Mouse (Mus musculus): ENCODE measurements at regions not wholly inside any gene's neighbourhood (a gene's known extent, or its start where the extent isn't known, plus 50 kb on each side); places are given as distances from the start of the nearest gene placed in this dataset.

GRCm38 (mm10) chr7:95952395-95952794 is 218.7 kb upstream of the Tenm4 start:
- no peak overlapping the region for H3K4me2 ChIP-seq (ENCODE audit: low read depth, low read length)
- H3K27ac ChIP-seq (replicated peaks; ENCODE audit: low read depth, low read length), result no peak overlapping the region
- H3K36me3 ChIP-seq (replicated peaks; ENCODE audit: control insufficient read depth, insufficient read depth, low read depth, low read length), result no peaks in the 10 kb centered on the region
- WGBS, result 87% methylated on average over 2 of the region's 2 CpGs
- no peak overlapping the region for H3K4me3 ChIP-seq (ENCODE audit: low read depth, low read length)
- ATAC-seq (replicated peaks; ENCODE audit: insufficient number of reproducible peaks, low FRiP score, low TSS enrichment, low read depth) (no peak), DNase-seq (ENCODE audit: low spot score) (no peak)
- H3K4me1 ChIP-seq (ENCODE audit: control insufficient read depth, insufficient read depth, low read length), result no peaks in the 10 kb centered on the region
- no peak overlapping the region for H3K9ac ChIP-seq (replicated peaks; ENCODE audit: low read length)
- no peaks in the 10 kb centered on the region for H3K9me3 ChIP-seq (replicated peaks; ENCODE audit: control insufficient read depth, low read length)
- no peaks in the 10 kb centered on the region for H3K27me3 ChIP-seq (ENCODE audit: control insufficient read depth, insufficient read depth, low read length)

GRCm38 (mm10) chr7:95954511-95954910 is 216.5 kb upstream of the Tenm4 start:
- Histone ChIP-seq H3K4me1 (ENCODE audit: control insufficient read depth, insufficient read depth, low read length) (no peaks in the 10 kb centered on the region), H3K36me3 (replicated peaks; ENCODE audit: control insufficient read depth, insufficient read depth, low read depth, low read length) (no peaks in the 10 kb centered on the region), H3K9me3 (replicated peaks; ENCODE audit: control insufficient read depth, low read length) (no peaks in the 10 kb centered on the region), H3K9ac (replicated peaks; ENCODE audit: low read length) (no peak overlapping the region), H3K4me3 (ENCODE audit: low read depth, low read length) (no peak overlapping the region), H3K27ac (replicated peaks; ENCODE audit: low read depth, low read length) (no peak overlapping the region), H3K4me2 (ENCODE audit: low read depth, low read length) (no peak overlapping the region), H3K27me3 (ENCODE audit: control insufficient read depth, insufficient read depth, low read length) (no peaks in the 10 kb centered on the region)
- ATAC-seq (replicated peaks; ENCODE audit: insufficient number of reproducible peaks, low FRiP score, low TSS enrichment, low read depth) (no peak), DNase-seq (ENCODE audit: low spot score) (no peak)
- WGBS, result 94% methylated on average over 2 of the region's 2 CpGs

- Histone ChIP-seq H3K4me1 (ENCODE audit: control insufficient read depth, insufficient read depth, low read length) (no peaks in the 10 kb centered on the region), H3K9me3 (replicated peaks; ENCODE audit: control insufficient read depth, low read length) (no peaks in the 10 kb centered on the region)
Observed at GRCm38 (mm10) chr7:95955119-95955518, 215.9 kb upstream of the Tenm4 start.

GRCm38 (mm10) chr7:95959068-95959467 is 212.0 kb upstream of the Tenm4 start:
- 0 out of 2 replicates have a peak, but pooled peaks have one; percentile 62 for ATAC-seq (replicated peaks; ENCODE audit: insufficient number of reproducible peaks, low FRiP score, low TSS enrichment, low read depth)
- no peaks in the 10 kb centered on the region for H3K4me1 ChIP-seq (ENCODE audit: control insufficient read depth, insufficient read depth, low read length)

More at GRCm38 (mm10) chr7:95955119-95955518, 215.9 kb upstream of the Tenm4 start:
- DNase-seq (ENCODE audit: low spot score) (no peak), ATAC-seq (replicated peaks; ENCODE audit: insufficient number of reproducible peaks, low FRiP score, low TSS enrichment, low read depth) (no peak)
- Histone ChIP-seq H3K27ac (replicated peaks; ENCODE audit: low read depth, low read length) (no peak overlapping the region), H3K36me3 (replicated peaks; ENCODE audit: control insufficient read depth, insufficient read depth, low read depth, low read length) (no peaks in the 10 kb centered on the region), H3K4me3 (ENCODE audit: low read depth, low read length) (no peak overlapping the region), H3K27me3 (ENCODE audit: control insufficient read depth, insufficient read depth, low read length) (no peaks in the 10 kb centered on the region), H3K4me2 (ENCODE audit: low read depth, low read length) (no peak overlapping the region), H3K9ac (replicated peaks; ENCODE audit: low read length) (no peak overlapping the region)
- 90% methylated on average over 2 of the region's 2 CpGs for WGBS

GRCm38 (mm10) chr7:95971863-95972262 is 199.2 kb upstream of the Tenm4 start:
- ATAC-seq (replicated peaks; ENCODE audit: insufficient number of reproducible peaks, low FRiP score, low TSS enrichment, low read depth) (no peak), DNase-seq (ENCODE audit: low spot score) (no peak)
- no peak overlapping the region for H3K27ac ChIP-seq (replicated peaks; ENCODE audit: low read depth, low read length)
- H3K4me1 ChIP-seq (ENCODE audit: control insufficient read depth, insufficient read depth, low read length), result no peaks in the 10 kb centered on the region
- H3K9me3 ChIP-seq (replicated peaks; ENCODE audit: control insufficient read depth, low read length), result no peaks in the 10 kb centered on the region
- H3K27me3 ChIP-seq (ENCODE audit: control insufficient read depth, insufficient read depth, low read length), result no peaks in the 10 kb centered on the region
- H3K36me3 ChIP-seq (replicated peaks; ENCODE audit: control insufficient read depth, insufficient read depth, low read depth, low read length), result no peaks in the 10 kb centered on the region
- no peak overlapping the region for H3K4me3 ChIP-seq (ENCODE audit: low read depth, low read length)
- H3K4me2 ChIP-seq (ENCODE audit: low read depth, low read length), result no peak overlapping the region
- 85% methylated on average over 7 of the region's 7 CpGs for WGBS
- no peak overlapping the region for H3K9ac ChIP-seq (replicated peaks; ENCODE audit: low read length)

More at GRCm38 (mm10) chr7:95959068-95959467, 212.0 kb upstream of the Tenm4 start:
- H3K36me3 ChIP-seq (replicated peaks; ENCODE audit: control insufficient read depth, insufficient read depth, low read depth, low read length), result no peaks in the 10 kb centered on the region
- no peak overlapping the region for H3K4me2 ChIP-seq (ENCODE audit: low read depth, low read length)
- no peaks in the 10 kb centered on the region for H3K9me3 ChIP-seq (replicated peaks; ENCODE audit: control insufficient read depth, low read length)
- H3K9ac ChIP-seq (replicated peaks; ENCODE audit: low read length), result no peak overlapping the region
- no peaks in the 10 kb centered on the region for H3K27me3 ChIP-seq (ENCODE audit: control insufficient read depth, insufficient read depth, low read length)
- 73% methylated on average over 4 of the region's 4 CpGs for WGBS
- H3K27ac ChIP-seq (replicated peaks; ENCODE audit: low read depth, low read length), result no peak overlapping the region
- H3K4me3 ChIP-seq (ENCODE audit: low read depth, low read length), result no peak overlapping the region
- DNase-seq (ENCODE audit: low spot score), result no peak

- Histone ChIP-seq H3K4me2 (ENCODE audit: low read depth, low read length) (no peak overlapping the region), H3K27me3 (ENCODE audit: control insufficient read depth, insufficient read depth, low read length) (no peaks in the 10 kb centered on the region), H3K4me1 (ENCODE audit: control insufficient read depth, insufficient read depth, low read length) (no peaks in the 10 kb centered on the region), H3K9ac (replicated peaks; ENCODE audit: low read length) (no peak overlapping the region), H3K9me3 (replicated peaks; ENCODE audit: control insufficient read depth, low read length) (no peaks in the 10 kb centered on the region), H3K27ac (replicated peaks; ENCODE audit: low read depth, low read length) (no peak overlapping the region), H3K36me3 (replicated peaks; ENCODE audit: control insufficient read depth, insufficient read depth, low read depth, low read length) (no peaks in the 10 kb centered on the region), H3K4me3 (ENCODE audit: low read depth, low read length) (no peak overlapping the region)
- WGBS, result 75% methylated on average over 2 of the region's 2 CpGs
- ATAC-seq (replicated peaks; ENCODE audit: insufficient number of reproducible peaks, low FRiP score, low TSS enrichment, low read depth) (no peak), DNase-seq (ENCODE audit: low spot score) (no peak)
Observed at GRCm38 (mm10) chr7:95974085-95974484, 197.0 kb upstream of the Tenm4 start.

GRCm38 (mm10) chr7:95991250-95992032 is 179.6 kb upstream of the Tenm4 start:
- H3K9ac ChIP-seq (replicated peaks; ENCODE audit: low read length), result no peak overlapping the region
- H3K4me1 ChIP-seq (ENCODE audit: control insufficient read depth, insufficient read depth, low read length), result no peaks in the 10 kb centered on the region
- WGBS, result 61% methylated on average over 10 of the region's 10 CpGs
- no peaks in the 10 kb centered on the region for H3K36me3 ChIP-seq (replicated peaks; ENCODE audit: control insufficient read depth, insufficient read depth, low read depth, low read length)
- no peak for DNase-seq (ENCODE audit: low spot score)
- H3K27ac ChIP-seq (replicated peaks; ENCODE audit: low read depth, low read length), result no peak overlapping the region
- H3K4me3 ChIP-seq (ENCODE audit: low read depth, low read length), result no peak overlapping the region
- no peak overlapping the region for H3K4me2 ChIP-seq (ENCODE audit: low read depth, low read length)
- no peaks in the 10 kb centered on the region for H3K9me3 ChIP-seq (replicated peaks; ENCODE audit: control insufficient read depth, low read length)
- no peaks in the 10 kb centered on the region for H3K27me3 ChIP-seq (ENCODE audit: control insufficient read depth, insufficient read depth, low read length)
- ATAC-seq (replicated peaks; ENCODE audit: insufficient number of reproducible peaks, low FRiP score, low TSS enrichment, low read depth), result peak; percentile 79

- DNase-seq (ENCODE audit: low spot score) (no peak), ATAC-seq (replicated peaks; ENCODE audit: insufficient number of reproducible peaks, low FRiP score, low TSS enrichment, low read depth) (no peak)
- Histone ChIP-seq H3K9ac (replicated peaks; ENCODE audit: low read length) (no peak overlapping the region), H3K27ac (replicated peaks; ENCODE audit: low read depth, low read length) (no peak overlapping the region), H3K4me1 (ENCODE audit: control insufficient read depth, insufficient read depth, low read length) (no peaks in the 10 kb centered on the region), H3K4me2 (ENCODE audit: low read depth, low read length) (no peak overlapping the region), H3K9me3 (replicated peaks; ENCODE audit: control insufficient read depth, low read length) (no peaks in the 10 kb centered on the region), H3K36me3 (replicated peaks; ENCODE audit: control insufficient read depth, insufficient read depth, low read depth, low read length) (no peaks in the 10 kb centered on the region), H3K27me3 (ENCODE audit: control insufficient read depth, insufficient read depth, low read length) (no peaks in the 10 kb centered on the region), H3K4me3 (ENCODE audit: low read depth, low read length) (no peak overlapping the region)
- 85% methylated on average over 3 of the region's 3 CpGs for WGBS
Observed at GRCm38 (mm10) chr7:95992033-95992516, 179.0 kb upstream of the Tenm4 start.
